Mouse (Mus musculus): ENCODE results near the gene Dgkh. TPM values are rescaled to one million over a fixed set of nuclear protein-coding genes. Genes with fewer than 3 reads are reported as not detected.

The Dgkh gene
- polyA plus RNA-seq, 1 experiment: 6.9 TPM

- Histone ChIP-seq H3K4me1 (ENCODE audit: control insufficient read depth, insufficient read depth, low read length) (peaks cover 2% of the 10 kb centered on the region; the same call in 1 of the 2 replicates), H3K27ac (ENCODE audit: control insufficient read depth, insufficient read depth, low read depth, low read length, poor library complexity) (no peak overlapping the region), H3K4me3 (replicated peaks; ENCODE audit: control insufficient read depth, low read depth, low read length) (no peak overlapping the region)
- TF ChIP-seq CTCF (IDR thresholded peaks at IDR 0.05; ENCODE audit: control insufficient read depth, insufficient read depth, low read length) (no peak), POLR2A (IDR thresholded peaks at IDR 0.05; ENCODE audit: borderline replicate concordance, control insufficient read depth, low read depth, low read length) (no peak)
- 94% methylated on average over 5 of the region's 5 CpGs for WGBS
Measured at GRCm38 (mm10) chr14:78534651-78535050, 197.9 kb downstream of the Dgkh start.

DNA sequence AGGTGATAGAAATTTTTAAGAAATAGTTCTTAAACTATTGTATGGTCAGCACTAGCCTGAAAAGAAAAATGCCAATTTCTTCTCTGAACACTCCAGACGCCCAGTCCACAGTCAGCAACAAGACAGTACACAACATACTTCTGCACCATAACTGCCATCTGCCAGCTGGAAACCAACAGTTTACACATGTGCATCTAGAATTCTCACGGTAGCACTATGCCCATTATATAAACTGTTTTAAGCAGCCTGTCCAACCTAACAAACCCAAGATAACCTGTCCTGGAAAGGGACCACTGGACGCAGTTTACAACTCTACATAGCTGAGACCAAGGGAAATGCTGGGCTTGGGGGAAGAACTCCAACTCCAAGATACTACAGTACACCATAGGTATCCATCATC, 198.9 kb downstream of the Dgkh start:
- Histone ChIP-seq H3K4me1 (ENCODE audit: control insufficient read depth, insufficient read depth, low read length) (peaks cover 2% of the 10 kb centered on the region; the same call in 1 of the 2 replicates), H3K27ac (ENCODE audit: control insufficient read depth, insufficient read depth, low read depth, low read length, poor library complexity) (no peak overlapping the region), H3K4me3 (replicated peaks; ENCODE audit: control insufficient read depth, low read depth, low read length) (no peak overlapping the region)
- TF ChIP-seq CTCF (IDR thresholded peaks at IDR 0.05; ENCODE audit: control insufficient read depth, insufficient read depth, low read length): no peak
- no peak for TF ChIP-seq POLR2A (IDR thresholded peaks at IDR 0.05; ENCODE audit: borderline replicate concordance, control insufficient read depth, low read depth, low read length)
- 88% methylated on average over 3 of the region's 3 CpGs for WGBS

DNA sequence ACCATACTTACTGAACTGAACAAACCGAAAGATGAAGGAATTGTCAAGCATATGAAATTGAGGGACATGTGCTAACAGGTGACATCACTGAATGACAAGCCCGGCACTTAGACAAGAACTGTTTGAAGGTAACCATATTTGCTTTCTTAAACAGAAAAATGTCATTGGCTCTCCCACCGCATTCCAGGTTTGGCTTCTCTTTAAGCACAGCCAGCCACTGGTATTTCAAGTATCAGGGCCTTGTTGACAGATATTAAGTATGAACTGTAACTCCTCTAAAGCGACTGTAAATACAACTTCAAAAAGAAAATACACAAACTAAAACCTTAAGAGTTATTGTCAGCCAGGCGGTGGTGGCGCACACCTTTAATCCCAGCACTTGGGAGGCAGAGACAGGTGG, 200.2 kb downstream of the Dgkh start:
- Histone ChIP-seq H3K4me3 (replicated peaks; ENCODE audit: control insufficient read depth, low read depth, low read length) (no peak overlapping the region), H3K4me1 (ENCODE audit: control insufficient read depth, insufficient read depth, low read length) (peaks cover 2% of the 10 kb centered on the region; the same call in 1 of the 2 replicates), H3K27ac (ENCODE audit: control insufficient read depth, insufficient read depth, low read depth, low read length, poor library complexity) (no peak overlapping the region)
- TF ChIP-seq CTCF (IDR thresholded peaks at IDR 0.05; ENCODE audit: control insufficient read depth, insufficient read depth, low read length): no peak
- TF ChIP-seq POLR2A (IDR thresholded peaks at IDR 0.05; ENCODE audit: borderline replicate concordance, control insufficient read depth, low read depth, low read length): no peak
- WGBS: 79% methylated on average over 6 of the region's 6 CpGs

- no peak overlapping the region for H3K27ac ChIP-seq (ENCODE audit: control insufficient read depth, insufficient read depth, low read depth, low read length, poor library complexity)
- no peak overlapping the region for H3K4me3 ChIP-seq (replicated peaks; ENCODE audit: control insufficient read depth, low read depth, low read length)
- 87% methylated on average over 3 of the region's 3 CpGs for WGBS
- peaks cover 2% of the 10 kb centered on the region for H3K4me1 ChIP-seq (ENCODE audit: control insufficient read depth, insufficient read depth, low read length)
- no peak for TF ChIP-seq POLR2A (IDR thresholded peaks at IDR 0.05; ENCODE audit: borderline replicate concordance, control insufficient read depth, low read depth, low read length)
- no peak for TF ChIP-seq CTCF (IDR thresholded peaks at IDR 0.05; ENCODE audit: control insufficient read depth, insufficient read depth, low read length)
Measured at GRCm38 (mm10) chr14:78530256-78530655, 202.3 kb downstream of the Dgkh start.

DNA sequence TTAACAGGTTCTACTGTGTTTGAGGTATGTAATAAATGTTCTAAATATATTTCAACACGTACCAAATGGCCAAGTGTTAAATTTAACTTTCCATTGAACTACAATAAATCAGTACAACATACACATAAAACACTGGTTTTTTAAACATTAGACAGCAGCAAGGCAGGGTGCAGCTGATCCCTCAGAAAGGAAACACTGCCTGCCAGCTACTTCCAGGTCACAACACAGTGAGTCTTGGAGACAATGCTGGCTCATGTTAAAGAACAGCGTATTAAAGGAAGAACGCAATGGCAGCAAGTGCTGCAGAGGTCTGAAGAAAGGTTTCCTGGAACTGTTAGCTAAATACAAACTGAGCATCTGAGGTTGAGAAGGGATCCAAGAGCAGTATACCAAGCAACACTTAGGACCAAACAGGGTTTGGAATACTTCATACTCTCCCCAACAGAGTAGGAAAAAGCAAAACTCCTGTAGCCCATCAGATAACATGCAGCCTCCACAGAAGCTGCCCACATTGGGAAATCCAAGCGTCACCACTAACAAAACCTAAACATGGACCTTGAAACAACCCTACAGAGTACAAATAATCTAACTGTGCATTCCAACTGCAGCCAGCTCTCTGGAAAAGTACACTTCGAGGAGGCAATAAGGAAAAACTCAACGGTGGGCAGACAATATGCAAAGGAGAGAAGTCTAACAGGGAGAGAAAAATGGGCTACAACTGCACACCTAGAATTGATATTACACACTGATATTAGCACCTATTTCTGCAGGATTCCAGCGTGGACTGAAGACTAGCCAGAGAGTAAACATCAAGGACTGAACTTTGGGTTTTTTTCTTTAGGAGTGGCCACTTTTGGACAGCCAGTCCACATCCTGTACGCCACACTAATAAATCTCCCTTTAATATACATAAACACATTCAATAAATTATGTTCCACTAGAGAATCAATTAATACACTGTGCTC, 203.8 kb downstream of the Dgkh start:
- H3K4me1 ChIP-seq (ENCODE audit: control insufficient read depth, insufficient read depth, low read length): peaks cover 2% of the 10 kb centered on the region
- TF ChIP-seq POLR2A (IDR thresholded peaks at IDR 0.05; ENCODE audit: borderline replicate concordance, control insufficient read depth, low read depth, low read length): no peak
- TF ChIP-seq CTCF (IDR thresholded peaks at IDR 0.05; ENCODE audit: control insufficient read depth, insufficient read depth, low read length): no peak
- 67% methylated on average over 8 of the region's 8 CpGs for WGBS
- no peak overlapping the region for H3K4me3 ChIP-seq (replicated peaks; ENCODE audit: control insufficient read depth, low read depth, low read length)
- no peak overlapping the region for H3K27ac ChIP-seq (ENCODE audit: control insufficient read depth, insufficient read depth, low read depth, low read length, poor library complexity)

DNA sequence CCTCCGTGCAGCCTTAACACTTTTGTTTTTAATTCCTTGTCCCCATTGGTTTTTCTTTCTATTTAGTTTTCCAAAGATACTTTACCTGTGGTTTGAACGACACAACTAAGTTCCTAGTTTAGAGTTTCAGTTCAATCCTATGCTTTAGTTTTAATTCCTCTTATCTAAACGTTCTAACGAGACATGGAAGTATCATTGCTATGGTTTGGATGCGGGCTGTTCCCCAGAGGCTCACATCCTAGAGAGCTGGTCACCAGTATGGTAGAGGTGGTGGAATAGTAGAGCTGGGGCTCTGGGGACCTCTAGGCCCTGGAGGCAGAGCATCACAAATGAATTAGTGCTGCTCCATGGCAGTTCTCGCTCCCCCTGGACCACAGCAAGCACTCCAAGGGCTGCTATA, 205.7 kb downstream of the Dgkh start:
- 66% methylated on average over 6 of the region's 6 CpGs for WGBS
- TF ChIP-seq POLR2A (IDR thresholded peaks at IDR 0.05; ENCODE audit: borderline replicate concordance, control insufficient read depth, low read depth, low read length): no peak
- Histone ChIP-seq H3K4me1 (ENCODE audit: control insufficient read depth, insufficient read depth, low read length) (peaks cover 2% of the 10 kb centered on the region), H3K4me3 (replicated peaks; ENCODE audit: control insufficient read depth, low read depth, low read length) (no peak overlapping the region), H3K27ac (ENCODE audit: control insufficient read depth, insufficient read depth, low read depth, low read length, poor library complexity) (no peak overlapping the region)

GRCm38 (mm10) chr14:78526475-78526874, 206.1 kb downstream of the Dgkh start:
- no peak overlapping the region for H3K4me3 ChIP-seq (replicated peaks; ENCODE audit: control insufficient read depth, low read depth, low read length)
- H3K4me1 ChIP-seq (ENCODE audit: control insufficient read depth, insufficient read depth, low read length): no peaks in the 10 kb centered on the region; the same call in none of the 2 replicates
- no peak overlapping the region for H3K27ac ChIP-seq (ENCODE audit: control insufficient read depth, insufficient read depth, low read depth, low read length, poor library complexity)
- no peak for TF ChIP-seq POLR2A (IDR thresholded peaks at IDR 0.05; ENCODE audit: borderline replicate concordance, control insufficient read depth, low read depth, low read length)
- no peak for TF ChIP-seq CTCF (IDR thresholded peaks at IDR 0.05; ENCODE audit: control insufficient read depth, insufficient read depth, low read length)
- 77% methylated on average over 3 of the region's 3 CpGs for WGBS

- TF ChIP-seq POLR2A (IDR thresholded peaks at IDR 0.05; ENCODE audit: borderline replicate concordance, control insufficient read depth, low read depth, low read length): no peak
- TF ChIP-seq CTCF (IDR thresholded peaks at IDR 0.05; ENCODE audit: control insufficient read depth, insufficient read depth, low read length): no peak
- Histone ChIP-seq H3K4me1 (ENCODE audit: control insufficient read depth, insufficient read depth, low read length) (no peaks in the 10 kb centered on the region; the same call in 1 of the 2 replicates), H3K27ac (ENCODE audit: control insufficient read depth, insufficient read depth, low read depth, low read length, poor library complexity) (no peak overlapping the region), H3K4me3 (replicated peaks; ENCODE audit: control insufficient read depth, low read depth, low read length) (no peak overlapping the region)
- WGBS: 100% methylated on average over 3 of the region's 3 CpGs
Measured at GRCm38 (mm10) chr14:78525611-78526457, 206.7 kb downstream of the Dgkh start.
